Mouse (Mus musculus): ENCODE measurements around the gene Prkcb. TPM values are rescaled to one million over a fixed set of nuclear protein-coding genes. Genes with fewer than 3 reads are reported as not detected.

Gene Prkcb
- total RNA-seq, 4 experiments from 2014 or later, result 1.6 to 4.8 (median 2.1) TPM

- no peak for DNase-seq (ENCODE audit: low spot score)
Observed at GRCm38 (mm10) chr7:122397699-122398098, 109.1 kb downstream of the Prkcb start.

DNA sequence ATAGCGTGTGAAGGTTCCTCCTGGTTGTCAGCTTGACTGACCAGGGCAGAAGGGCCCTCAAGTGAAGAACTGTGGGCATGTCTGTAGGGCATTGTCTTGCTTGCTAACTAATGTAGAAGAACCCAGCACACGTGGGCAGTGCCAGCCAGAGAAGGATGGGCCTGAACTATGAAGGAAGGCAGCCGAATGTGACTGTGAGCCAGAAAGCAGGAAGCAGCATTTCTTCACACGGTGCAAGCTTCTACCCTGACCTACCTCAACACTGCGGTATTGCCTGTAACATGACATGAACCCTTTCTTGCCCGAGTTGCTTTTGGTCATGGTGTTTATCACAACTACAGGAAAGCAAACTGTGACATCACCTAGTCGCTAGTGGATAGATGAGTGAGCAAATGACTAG, 113.5 kb downstream of the Prkcb start:
- no peak for DNase-seq (ENCODE audit: low spot score)

- no peak for DNase-seq (ENCODE audit: low spot score)
Observed at GRCm38 (mm10) chr7:122403343-122403742, 114.8 kb downstream of the Prkcb start.

- DNase-seq (ENCODE audit: low spot score), result no peak
Observed at GRCm38 (mm10) chr7:122404571-122405393, 116.2 kb downstream of the Prkcb start.

GRCm38 (mm10) chr7:122406625-122407024, 118.1 kb downstream of the Prkcb start:
- DNase-seq (ENCODE audit: low spot score), result no peak

DNA sequence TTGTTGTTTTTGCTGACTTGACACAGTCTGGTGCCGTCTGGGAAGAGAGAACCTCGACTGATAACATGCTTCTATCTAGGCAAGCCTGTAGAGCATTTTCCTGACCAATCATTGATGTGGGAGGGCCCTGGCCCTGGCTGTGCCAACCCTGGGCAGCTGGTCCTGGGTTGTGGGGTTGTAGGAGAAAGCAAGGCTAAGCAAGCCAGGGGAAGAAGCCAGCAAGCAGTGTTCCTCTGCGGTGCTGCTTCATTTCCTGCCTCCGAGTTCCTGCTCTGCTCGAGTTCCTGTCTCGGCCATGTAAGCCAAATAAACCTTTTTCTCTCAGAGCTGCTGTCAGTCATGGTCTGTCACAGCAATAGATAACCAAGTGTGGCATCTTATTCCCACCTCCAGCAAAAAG, 121.4 kb downstream of the Prkcb start:
- no peak for DNase-seq (ENCODE audit: low spot score)

- no peak for DNase-seq (ENCODE audit: low spot score)
Observed at GRCm38 (mm10) chr7:122410873-122411272, 122.3 kb downstream of the Prkcb start.

GRCm38 (mm10) chr7:122413231-122413630, 124.7 kb downstream of the Prkcb start:
- DNase-seq (ENCODE audit: low spot score), result no peak

GRCm38 (mm10) chr7:122414146-122414545, 125.6 kb downstream of the Prkcb start:
- no peak for DNase-seq (ENCODE audit: low spot score)

GRCm38 (mm10) chr7:122414608-122415007, 126.1 kb downstream of the Prkcb start:
- no peak for DNase-seq (ENCODE audit: low spot score)

DNA sequence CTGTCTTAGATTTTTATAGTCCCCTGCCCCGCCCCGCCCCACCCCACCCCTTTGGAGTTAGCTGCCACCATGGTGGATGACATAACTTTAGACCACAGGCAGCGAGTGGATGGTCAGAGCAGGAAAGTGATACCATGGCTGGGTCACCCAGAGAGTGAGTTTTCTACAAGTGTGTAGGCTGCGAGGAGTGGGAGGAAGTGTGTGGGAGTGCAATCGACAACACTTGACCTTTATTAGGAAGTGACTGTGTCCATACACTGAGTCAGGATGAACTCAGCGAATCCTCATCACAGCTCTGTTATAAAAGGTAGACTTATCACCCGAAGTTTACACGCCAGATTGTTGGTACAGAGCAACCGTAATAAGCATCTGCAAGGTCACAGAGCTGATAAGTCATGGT, 126.8 kb downstream of the Prkcb start:
- DNase-seq (ENCODE audit: low spot score), result no peak

DNA sequence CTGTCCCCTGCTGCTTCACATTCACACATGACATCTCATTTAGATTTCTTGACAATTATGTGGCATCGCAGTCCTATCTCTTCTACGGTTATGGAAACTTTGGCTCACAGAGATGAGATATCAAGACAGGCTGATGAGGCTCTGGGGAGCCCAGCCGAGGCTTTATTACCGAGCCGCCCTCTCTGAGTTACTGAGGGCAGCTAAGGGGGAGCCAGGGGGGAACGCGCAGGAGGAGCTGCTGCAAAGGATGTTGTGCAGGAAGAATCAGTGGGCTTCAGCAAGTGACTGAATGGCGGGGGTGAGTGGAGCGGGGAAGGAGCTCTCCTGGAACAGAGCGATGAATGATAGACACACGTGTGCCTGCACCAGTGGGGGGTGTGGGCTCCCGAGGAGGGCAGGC, 127.4 kb downstream of the Prkcb start:
- no peak for DNase-seq (ENCODE audit: low spot score)

- no peak for DNase-seq (ENCODE audit: low spot score)
Observed at GRCm38 (mm10) chr7:122418551-122418950, 130.0 kb downstream of the Prkcb start.

DNA sequence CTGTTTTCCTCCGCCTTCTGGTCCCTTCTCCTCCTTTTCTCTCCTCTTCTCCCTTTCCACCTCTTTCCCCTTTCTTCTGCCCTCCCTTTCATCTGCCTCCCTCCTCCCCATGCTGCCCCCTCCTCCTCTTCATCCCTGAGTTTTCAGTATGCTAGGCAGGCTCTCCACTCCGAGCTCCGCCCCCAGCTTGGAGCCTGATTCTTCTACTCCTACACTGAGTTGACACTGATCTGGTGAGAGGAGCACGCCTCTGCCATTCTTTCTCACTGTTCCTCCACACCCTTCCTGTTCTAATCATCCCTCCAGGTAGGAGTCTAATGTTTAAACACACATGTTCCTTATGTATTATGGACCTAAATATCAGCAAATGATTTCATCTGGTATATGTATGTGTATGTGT, 135.3 kb downstream of the Prkcb start:
- DNase-seq (ENCODE audit: low spot score), result no peak

DNA sequence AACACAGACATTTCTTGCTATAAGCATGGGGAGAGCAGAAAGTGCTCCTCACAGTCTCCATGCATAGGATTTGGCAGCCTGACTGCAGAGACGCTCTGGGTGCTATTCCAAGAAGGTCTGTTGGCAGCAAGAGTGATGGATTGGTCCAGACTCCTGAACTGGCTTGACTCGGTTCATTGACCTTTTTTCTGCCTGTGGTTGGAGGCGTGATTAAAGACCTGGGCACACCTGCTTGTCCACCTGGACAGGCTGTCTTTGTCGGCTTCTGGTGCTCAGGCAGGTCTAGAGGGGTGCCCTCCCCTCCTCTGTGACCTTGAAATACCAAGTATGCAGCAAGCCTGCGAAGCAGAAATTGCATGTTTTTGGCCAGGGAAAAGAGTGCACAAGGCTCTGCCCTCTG, 140.6 kb downstream of the Prkcb start:
- DNase-seq (ENCODE audit: low spot score), result no peak

- DNase-seq (ENCODE audit: low spot score), result no peak
Observed at GRCm38 (mm10) chr7:122432401-122432800, 143.8 kb downstream of the Prkcb start.

DNA sequence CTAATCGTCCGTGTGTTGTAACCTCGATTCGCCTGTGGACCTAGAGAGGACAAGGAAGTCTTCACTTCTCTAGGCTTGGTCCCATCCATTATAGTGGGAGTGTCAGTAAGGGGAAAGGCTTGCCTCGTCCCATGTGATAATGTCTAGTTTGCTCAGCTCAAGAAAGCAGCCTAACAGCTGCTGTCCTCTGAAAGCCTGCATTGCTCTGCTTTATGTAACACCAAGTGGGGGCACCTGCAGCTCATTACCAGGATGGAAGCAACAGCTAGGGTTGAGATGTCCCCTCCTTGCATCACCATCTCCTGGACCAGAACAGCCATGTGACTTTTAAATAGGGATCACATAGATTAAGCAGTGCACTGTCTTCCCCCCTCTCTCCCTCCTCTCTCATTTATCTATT, 144.8 kb downstream of the Prkcb start:
- no peak for DNase-seq (ENCODE audit: low spot score)

DNA sequence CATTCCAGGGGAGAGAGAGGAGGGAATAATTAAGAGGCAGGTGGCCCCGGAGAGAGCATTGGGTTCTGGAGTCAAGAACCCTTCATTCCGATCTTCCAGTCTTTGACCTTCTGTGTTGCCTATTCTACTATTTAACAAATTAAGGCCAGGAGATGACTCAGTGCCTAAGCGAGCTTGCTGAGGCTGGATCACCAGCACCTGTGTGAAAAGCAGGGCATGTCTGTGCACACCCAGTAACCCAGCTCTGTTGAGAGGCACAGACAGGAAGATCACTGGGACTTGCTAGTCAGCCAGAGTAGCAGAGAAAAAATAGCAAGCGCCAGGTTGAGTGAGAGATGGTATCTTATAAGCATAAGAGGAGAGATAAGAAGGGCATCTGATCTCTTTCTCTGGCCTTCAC, 146.4 kb downstream of the Prkcb start:
- no peak for DNase-seq (ENCODE audit: low spot score)

GRCm38 (mm10) chr7:122435561-122435960, 147.0 kb downstream of the Prkcb start:
- DNase-seq (ENCODE audit: low spot score), result no peak

DNA sequence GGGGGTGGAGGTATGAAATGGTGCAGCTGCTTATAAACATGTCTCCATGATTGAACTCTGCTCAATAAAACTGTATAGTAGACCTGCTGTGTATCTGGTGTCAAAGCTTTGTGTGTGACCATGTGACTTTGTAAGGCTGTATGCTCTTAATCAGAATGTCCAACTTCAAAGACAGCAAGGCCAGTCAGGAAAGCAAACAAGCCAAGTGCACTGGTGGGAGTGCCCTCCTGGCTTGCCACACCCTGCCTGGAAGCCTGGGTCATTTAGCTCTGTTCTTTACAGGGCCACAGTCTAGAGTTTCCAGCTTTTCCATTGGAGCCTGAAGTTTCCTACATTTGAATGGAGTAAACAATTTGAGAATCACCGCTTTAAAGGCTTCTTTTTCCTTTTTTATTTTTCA, 148.8 kb downstream of the Prkcb start:
- no peak for DNase-seq (ENCODE audit: low spot score)

DNA sequence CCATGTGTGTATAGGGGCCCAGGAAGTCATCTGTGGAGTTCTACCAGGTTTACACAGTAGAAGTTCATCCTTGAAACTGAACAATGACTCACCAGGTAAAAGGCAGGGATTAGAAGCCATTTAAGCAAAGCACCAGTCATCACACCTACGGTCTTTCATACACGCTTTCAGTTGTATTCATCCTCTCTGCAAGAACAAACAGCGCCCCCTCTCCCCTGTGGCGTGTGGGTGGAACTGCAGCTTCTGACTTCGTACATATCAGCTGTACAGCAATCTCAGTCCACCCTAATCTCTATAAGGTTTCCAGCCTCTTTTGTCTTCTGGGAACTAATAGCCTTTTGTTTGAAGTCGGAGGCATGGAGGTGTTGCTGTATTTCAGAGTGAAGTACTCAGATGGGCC, 156.5 kb downstream of the Prkcb start:
- no peak for DNase-seq (ENCODE audit: low spot score)

DNA sequence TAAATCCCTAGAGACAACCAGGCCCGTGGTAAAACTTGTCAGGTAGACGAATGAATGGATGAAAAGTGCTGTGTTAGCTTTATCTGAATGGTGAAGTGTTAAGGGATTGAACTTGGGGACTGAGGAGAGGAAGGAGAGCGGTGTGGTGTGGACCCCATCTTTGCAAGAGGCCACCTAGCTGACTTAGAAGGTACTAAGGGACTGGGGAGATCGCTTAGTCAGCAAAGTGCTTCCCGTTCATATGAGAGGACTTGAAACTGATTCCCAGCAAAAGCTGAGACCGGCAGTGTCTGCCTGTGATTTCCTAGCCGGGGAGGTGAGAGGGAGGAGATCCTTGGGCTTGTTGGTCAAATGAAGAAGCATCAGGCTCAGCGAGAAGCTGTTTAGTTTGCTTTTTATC, 164.1 kb downstream of the Prkcb start:
- no peak for DNase-seq (ENCODE audit: low spot score)

DNA sequence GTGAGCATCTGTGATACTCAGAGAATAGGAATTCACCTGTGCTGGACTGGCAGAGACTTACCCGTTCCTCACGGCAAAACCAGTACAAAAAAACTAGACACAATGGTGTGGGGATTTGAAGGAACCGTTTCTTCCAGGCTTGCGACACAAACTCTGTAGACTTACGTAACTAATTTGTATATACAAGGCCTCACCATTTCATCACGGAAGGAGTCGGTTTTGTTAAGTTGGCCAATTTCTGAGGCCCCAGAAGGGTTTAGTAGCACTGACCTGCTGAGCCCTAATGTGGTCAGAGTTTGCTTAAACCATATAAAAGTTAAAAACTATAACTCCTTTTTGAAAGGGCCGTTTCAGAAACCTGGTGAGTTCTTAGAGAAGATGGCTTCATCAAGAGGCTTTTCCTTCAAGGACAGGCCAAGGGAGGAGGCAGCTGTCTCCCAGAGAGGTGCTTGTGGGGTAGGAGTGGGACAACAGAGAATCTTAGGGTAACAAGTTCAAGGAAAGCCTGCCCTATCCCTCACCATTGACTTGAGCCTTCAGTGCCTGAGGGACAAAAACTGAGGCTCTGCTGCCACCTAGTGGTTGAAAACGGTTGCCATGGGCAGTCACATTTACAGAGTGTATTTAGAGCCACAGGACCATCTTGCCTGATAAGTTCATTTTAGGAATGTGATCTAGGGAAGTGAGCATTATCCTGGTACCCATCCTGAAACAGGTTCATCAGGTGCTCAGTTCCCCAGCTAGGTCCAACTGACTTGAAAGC, 170.8 kb downstream of the Prkcb start:
- peak; percentile 80 for DNase-seq (ENCODE audit: low spot score)
